Mouse (Mus musculus): Measurements from ENCODE around the gene Btrc. TPM values are rescaled to one million over a fixed set of nuclear protein-coding genes. Genes with fewer than 3 reads are reported as not detected.

Gene Btrc
- polyA plus RNA-seq, 1 experiment from 2014 or later: 45.0 TPM

- ATAC-seq (ENCODE audit: low read depth): no peak
- no peak overlapping the region for H3K4me2 ChIP-seq (ENCODE audit: low read depth, low read length)
- H3K27me3 ChIP-seq (replicated peaks; ENCODE audit: control insufficient read depth, insufficient read depth, low read length): no peaks in the 10 kb centered on the region
- no peak overlapping the region for H3K9ac ChIP-seq (ENCODE audit: low read depth, low read length)
- H3K4me3 ChIP-seq (ENCODE audit: low read depth, low read length): no peak overlapping the region
- 98% methylated on average over 5 of the region's 5 CpGs for WGBS
- H3K9me3 ChIP-seq (ENCODE audit: control insufficient read depth, low read length): no peaks in the 10 kb centered on the region
- peaks cover 9% of the 10 kb centered on the region for H3K36me3 ChIP-seq (ENCODE audit: control insufficient read depth, insufficient read depth, low read length)
- H3K4me1 ChIP-seq (ENCODE audit: control insufficient read depth, insufficient read depth, low read length): peaks cover 9% of the 10 kb centered on the region
- DNase-seq (ENCODE audit: low spot score): no peak
- H3K27ac ChIP-seq (replicated peaks; ENCODE audit: low read depth, low read length): no peak overlapping the region
Observed at GRCm38 (mm10) chr19:45469760-45470159, 106.2 kb downstream of the Btrc start.

- Histone ChIP-seq H3K4me1 (ENCODE audit: control insufficient read depth, insufficient read depth, low read length) (peaks cover 17% of the 10 kb centered on the region), H3K27me3 (replicated peaks; ENCODE audit: control insufficient read depth, insufficient read depth, low read length) (no peaks in the 10 kb centered on the region), H3K27ac (replicated peaks; ENCODE audit: low read depth, low read length) (no peak overlapping the region), H3K9ac (ENCODE audit: low read depth, low read length) (no peak overlapping the region), H3K9me3 (ENCODE audit: control insufficient read depth, low read length) (no peaks in the 10 kb centered on the region), H3K36me3 (ENCODE audit: control insufficient read depth, insufficient read depth, low read length) (peaks cover 9% of the 10 kb centered on the region), H3K4me3 (ENCODE audit: low read depth, low read length) (no peak overlapping the region), H3K4me2 (ENCODE audit: low read depth, low read length) (no peak overlapping the region)
- 55% methylated on average over 11 of the region's 11 CpGs for WGBS
- DNase-seq (ENCODE audit: low spot score): peak; percentile 70
- no peak for ATAC-seq (ENCODE audit: low read depth)
Observed at GRCm38 (mm10) chr19:45472691-45473520, 109.4 kb downstream of the Btrc start.

DNA sequence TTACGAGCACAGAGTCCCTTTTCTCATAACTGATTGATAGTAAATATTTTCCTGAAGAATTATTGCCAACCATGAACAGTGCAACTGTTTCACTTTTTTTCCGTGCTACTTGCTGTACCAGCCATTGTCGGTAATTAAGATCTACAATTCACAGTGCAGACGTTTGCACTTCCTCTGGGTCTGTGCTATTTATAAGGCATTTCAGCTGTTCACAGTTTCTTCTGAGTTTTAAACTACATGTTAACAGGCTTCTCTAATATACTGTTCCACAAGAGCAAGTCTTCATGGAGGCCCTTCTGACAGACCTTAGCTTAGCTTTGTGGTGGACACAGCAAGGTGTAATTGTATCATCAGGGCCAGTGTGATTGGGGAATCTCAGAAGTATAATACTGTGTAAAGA lies 111.2 kb downstream of the Btrc start:
- H3K4me3 ChIP-seq (ENCODE audit: low read depth, low read length): no peak overlapping the region
- no peak for ATAC-seq (ENCODE audit: low read depth)
- peaks cover 9% of the 10 kb centered on the region for H3K36me3 ChIP-seq (ENCODE audit: control insufficient read depth, insufficient read depth, low read length)
- no peak overlapping the region for H3K27ac ChIP-seq (replicated peaks; ENCODE audit: low read depth, low read length)
- DNase-seq (ENCODE audit: low spot score): no peak
- no peak overlapping the region for H3K9ac ChIP-seq (ENCODE audit: low read depth, low read length)
- H3K4me1 ChIP-seq (ENCODE audit: control insufficient read depth, insufficient read depth, low read length): peaks cover 17% of the 10 kb centered on the region
- H3K4me2 ChIP-seq (ENCODE audit: low read depth, low read length): no peak overlapping the region
- WGBS: 60% methylated on average over 4 of the region's 4 CpGs
- H3K27me3 ChIP-seq (replicated peaks; ENCODE audit: control insufficient read depth, insufficient read depth, low read length): no peaks in the 10 kb centered on the region
- no peaks in the 10 kb centered on the region for H3K9me3 ChIP-seq (ENCODE audit: control insufficient read depth, low read length)

DNA sequence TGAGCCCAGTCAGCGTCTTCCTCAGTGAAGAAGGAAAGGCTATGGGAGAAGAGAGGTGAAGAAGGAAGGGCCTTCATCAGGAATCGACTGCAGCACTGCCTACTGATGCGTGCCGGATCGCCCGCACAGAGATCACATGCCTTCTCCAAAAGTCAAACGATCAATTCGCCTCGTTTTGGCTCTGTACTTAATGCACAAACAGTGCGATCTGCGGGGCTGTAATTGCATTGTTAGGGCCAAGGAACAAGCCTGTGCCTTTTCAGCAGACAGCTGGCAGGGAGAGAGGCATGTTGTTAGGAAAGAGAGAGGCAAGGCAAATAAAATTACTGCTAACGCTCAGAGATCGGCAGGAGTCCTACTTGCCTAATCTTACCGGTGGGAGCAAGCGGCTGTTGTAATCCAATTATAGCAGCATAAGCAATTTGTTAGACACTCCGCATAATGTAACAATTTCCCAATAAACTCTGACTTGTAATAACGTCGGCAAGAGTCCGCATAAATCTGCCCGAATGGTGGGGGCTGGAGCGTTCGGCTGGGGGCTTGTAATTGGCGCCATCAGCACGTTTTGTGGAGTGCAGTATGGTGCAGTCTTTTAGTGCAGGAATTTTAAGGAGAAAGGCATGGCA lies 112.5 kb downstream of the Btrc start:
- no peaks in the 10 kb centered on the region for H3K9me3 ChIP-seq (ENCODE audit: control insufficient read depth, low read length)
- peak; percentile 60; the same call in 1 of the 2 replicates for ATAC-seq (ENCODE audit: low read depth)
- no peaks in the 10 kb centered on the region for H3K27me3 ChIP-seq (replicated peaks; ENCODE audit: control insufficient read depth, insufficient read depth, low read length)
- 0 out of 2 replicates have a peak overlapping the region, but pooled peaks have one; percentile 15 for H3K27ac ChIP-seq (replicated peaks; ENCODE audit: low read depth, low read length)
- no peak overlapping the region for H3K9ac ChIP-seq (ENCODE audit: low read depth, low read length)
- 42% methylated on average over 24 of the region's 24 CpGs for WGBS
- peaks cover 8% of the 10 kb centered on the region for H3K36me3 ChIP-seq (ENCODE audit: control insufficient read depth, insufficient read depth, low read length)
- no peak overlapping the region for H3K4me3 ChIP-seq (ENCODE audit: low read depth, low read length)
- peaks cover 17% of the 10 kb centered on the region for H3K4me1 ChIP-seq (ENCODE audit: control insufficient read depth, insufficient read depth, low read length)
- peak overlapping the region; percentile 44 for H3K4me2 ChIP-seq (ENCODE audit: low read depth, low read length)
- peak; percentile 72 for DNase-seq (ENCODE audit: low spot score)

DNA sequence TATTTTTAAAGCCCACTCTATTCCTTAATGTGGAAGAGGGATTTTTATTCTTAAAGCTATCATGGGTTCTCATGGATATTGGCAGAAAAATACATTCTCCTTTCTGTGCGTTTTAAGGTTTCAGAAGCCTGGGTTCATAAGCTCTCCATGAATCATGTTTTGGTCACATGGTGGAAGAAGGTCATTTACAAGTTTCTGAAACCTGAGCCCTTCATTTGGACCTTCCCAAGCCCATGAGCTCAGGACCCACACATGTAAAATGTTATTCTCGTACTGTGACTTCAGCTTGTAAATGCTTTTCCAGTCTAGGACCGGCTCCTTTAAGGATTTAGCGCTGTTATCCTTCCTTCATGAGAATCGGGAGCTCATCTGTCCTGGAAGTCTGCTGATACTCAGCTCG lies 116.0 kb downstream of the Btrc start:
- Histone ChIP-seq H3K4me2 (ENCODE audit: low read depth, low read length) (no peak overlapping the region), H3K9me3 (ENCODE audit: control insufficient read depth, low read length) (no peaks in the 10 kb centered on the region), H3K27me3 (replicated peaks; ENCODE audit: control insufficient read depth, insufficient read depth, low read length) (no peaks in the 10 kb centered on the region), H3K36me3 (ENCODE audit: control insufficient read depth, insufficient read depth, low read length) (no peaks in the 10 kb centered on the region), H3K9ac (ENCODE audit: low read depth, low read length) (no peak overlapping the region), H3K4me1 (ENCODE audit: control insufficient read depth, insufficient read depth, low read length) (peaks cover 8% of the 10 kb centered on the region; the same call in 1 of the 2 replicates), H3K27ac (replicated peaks; ENCODE audit: low read depth, low read length) (no peak overlapping the region), H3K4me3 (ENCODE audit: low read depth, low read length) (no peak overlapping the region)
- ATAC-seq (ENCODE audit: low read depth): no peak
- DNase-seq (ENCODE audit: low spot score): no peak
- WGBS: 77% methylated on average over 6 of the region's 6 CpGs

GRCm38 (mm10) chr19:45480490-45480889 lies 117.0 kb downstream of the Btrc start:
- H3K4me1 ChIP-seq (ENCODE audit: control insufficient read depth, insufficient read depth, low read length): peaks cover 5% of the 10 kb centered on the region; the same call in 1 of the 2 replicates
- 83% methylated on average over 2 of the region's 2 CpGs for whole genome bisulfite sequencing
- no peak overlapping the region for H3K4me2 ChIP-seq (ENCODE audit: low read depth, low read length)
- ATAC-seq (ENCODE audit: low read depth) (no peak), DNase-seq (ENCODE audit: low spot score) (no peak)
- no peak overlapping the region for H3K9ac ChIP-seq (ENCODE audit: low read depth, low read length)
- H3K27me3 ChIP-seq (replicated peaks; ENCODE audit: control insufficient read depth, insufficient read depth, low read length): no peaks in the 10 kb centered on the region
- no peaks in the 10 kb centered on the region for H3K36me3 ChIP-seq (ENCODE audit: control insufficient read depth, insufficient read depth, low read length)
- no peaks in the 10 kb centered on the region for H3K9me3 ChIP-seq (ENCODE audit: control insufficient read depth, low read length)
- no peak overlapping the region for H3K27ac ChIP-seq (replicated peaks; ENCODE audit: low read depth, low read length)
- H3K4me3 ChIP-seq (ENCODE audit: low read depth, low read length): no peak overlapping the region

DNA sequence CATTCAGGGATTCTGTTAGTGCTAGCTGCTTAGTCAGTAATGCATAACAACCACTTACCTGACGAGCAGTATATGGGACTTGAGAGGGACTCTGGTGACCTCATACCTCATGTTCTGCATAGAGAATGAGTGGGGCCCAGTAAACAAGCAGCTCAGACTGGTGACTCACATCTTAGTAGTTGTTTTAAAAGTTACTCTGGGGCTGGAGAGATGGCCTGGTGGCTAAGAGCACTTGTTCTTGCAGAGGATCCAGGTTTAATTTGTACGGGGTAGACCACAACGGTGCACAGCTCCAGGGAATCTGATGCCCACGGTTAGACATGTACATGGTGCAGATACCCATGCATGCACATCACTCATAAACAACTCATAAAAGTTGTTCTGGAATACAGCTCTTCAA lies 117.4 kb downstream of the Btrc start:
- Histone ChIP-seq H3K9me3 (ENCODE audit: control insufficient read depth, low read length) (no peaks in the 10 kb centered on the region), H3K36me3 (ENCODE audit: control insufficient read depth, insufficient read depth, low read length) (no peaks in the 10 kb centered on the region), H3K27ac (replicated peaks; ENCODE audit: low read depth, low read length) (no peak overlapping the region), H3K4me1 (ENCODE audit: control insufficient read depth, insufficient read depth, low read length) (0 out of 2 replicates have a peak, but pooled peaks cover under 1% of the 10 kb centered on the region), H3K4me2 (ENCODE audit: low read depth, low read length) (no peak overlapping the region), H3K9ac (ENCODE audit: low read depth, low read length) (no peak overlapping the region), H3K27me3 (replicated peaks; ENCODE audit: control insufficient read depth, insufficient read depth, low read length) (no peaks in the 10 kb centered on the region), H3K4me3 (ENCODE audit: low read depth, low read length) (no peak overlapping the region)
- WGBS: 87% methylated on average over 4 of the region's 4 CpGs
- DNase-seq (ENCODE audit: low spot score) (no peak), ATAC-seq (ENCODE audit: low read depth) (no peak)

- no peak overlapping the region for H3K4me2 ChIP-seq (ENCODE audit: low read depth, low read length)
- ATAC-seq (ENCODE audit: low read depth) (0 out of 2 replicates have a peak, but pooled peaks have one; percentile 33), DNase-seq (ENCODE audit: low spot score) (no peak)
- no peak overlapping the region for H3K9ac ChIP-seq (ENCODE audit: low read depth, low read length)
- H3K4me3 ChIP-seq (ENCODE audit: low read depth, low read length): no peak overlapping the region
- no peaks in the 10 kb centered on the region for H3K27me3 ChIP-seq (replicated peaks; ENCODE audit: control insufficient read depth, insufficient read depth, low read length)
- H3K36me3 ChIP-seq (ENCODE audit: control insufficient read depth, insufficient read depth, low read length): no peaks in the 10 kb centered on the region
- H3K27ac ChIP-seq (replicated peaks; ENCODE audit: low read depth, low read length): no peak overlapping the region; the same call in 1 of the 2 replicates
- WGBS: 53% methylated on average over 2 of the region's 2 CpGs
- H3K4me1 ChIP-seq (ENCODE audit: control insufficient read depth, insufficient read depth, low read length): no peaks in the 10 kb centered on the region
- no peaks in the 10 kb centered on the region for H3K9me3 ChIP-seq (ENCODE audit: control insufficient read depth, low read length)
Observed at GRCm38 (mm10) chr19:45483470-45483869, 119.9 kb downstream of the Btrc start.
